Mouse (Mus musculus) thymus, adult 2 months (tissue): ENCODE results near the gene Sugp2.

Experiments
- CTCF ChIP-seq: fragments of 200-500 bp; IDR thresholded peaks from 2 replicates; pipeline ENCODE4 v1.5.1; 2012; ENCODE audit warnings: mild to moderate bottlenecking, control low read depth, low read length, moderate library complexity, borderline replicate concordance; ENCODE audit not compliant: control insufficient read depth, poor library complexity, insufficient read depth; ENCODE audit errors: extremely low read depth
- POLR2A ChIP-seq: fragments of 200-500 bp; IDR thresholded peaks from 2 replicates; pipeline ENCODE4 v1.6.1; 2012; ENCODE audit warnings: mild to moderate bottlenecking, low read length, control low read depth, moderate library complexity; ENCODE audit not compliant: control insufficient read depth, poor library complexity, insufficient read depth; ENCODE audit errors: extremely low read depth

GRCm38 (mm10) chr8:70227997-70228396 lies 6.0 kb upstream of the Sugp2 start:
- no peak for TF ChIP-seq CTCF
- no peak for TF ChIP-seq POLR2A
